Mouse (Mus musculus) embryonic facial prominence, embryonic 10.5 days (tissue): ENCODE measurements at regions not wholly inside any gene's neighbourhood (a gene's known extent, or its start where the extent isn't known, plus 50 kb on each side); places are given as distances from the start of the nearest gene placed in this dataset.

Experiments
- DNase-seq: peaks from one replicate; pipeline ENCODE4 v3.0.0-alpha.2; 2017; ENCODE audit warnings: low spot score
- H3K27ac ChIP-seq: fragments of 300-500 bp; sonication (generic); replicated peaks from 2 replicates; pipeline ENCODE4 v1.5.1; 2016; ENCODE audit warnings: mild to moderate bottlenecking
- H3K27me3 ChIP-seq: fragments of 300-500 bp; sonication (generic); replicated peaks from 2 replicates; pipeline ENCODE4 v1.6.1; 2016; ENCODE audit warnings: low read depth, mild to moderate bottlenecking; ENCODE audit not compliant: poor library complexity, severe bottlenecking
- H3K36me3 ChIP-seq: fragments of 300-500 bp; sonication (generic); replicated peaks from 2 replicates; pipeline ENCODE4 v1.6.1; 2016; ENCODE audit warnings: mild to moderate bottlenecking, moderate library complexity
- H3K4me1 ChIP-seq: fragments of 300-500 bp; sonication (generic); 2 replicates; pipeline ENCODE4 v1.6.1; 2016
- H3K4me3 ChIP-seq: fragments of 300-500 bp; sonication (generic); 2 replicates; pipeline ENCODE4 v1.5.1; 2016; ENCODE audit warnings: mild to moderate bottlenecking, moderate library complexity
- H3K9me3 ChIP-seq: fragments of 300-500 bp; sonication (generic); 2 replicates; pipeline ENCODE4 v1.6.1; 2016; ENCODE audit warnings: mild to moderate bottlenecking
- WGBS: fragments of 180-500 bp; shearing (Covaris S2); methylation state at CpG from one replicate; pipeline ENCODE4 v1.1.7; 2016; 5-methylcytosine and 5-hydroxymethylcytosine counted together

DNA sequence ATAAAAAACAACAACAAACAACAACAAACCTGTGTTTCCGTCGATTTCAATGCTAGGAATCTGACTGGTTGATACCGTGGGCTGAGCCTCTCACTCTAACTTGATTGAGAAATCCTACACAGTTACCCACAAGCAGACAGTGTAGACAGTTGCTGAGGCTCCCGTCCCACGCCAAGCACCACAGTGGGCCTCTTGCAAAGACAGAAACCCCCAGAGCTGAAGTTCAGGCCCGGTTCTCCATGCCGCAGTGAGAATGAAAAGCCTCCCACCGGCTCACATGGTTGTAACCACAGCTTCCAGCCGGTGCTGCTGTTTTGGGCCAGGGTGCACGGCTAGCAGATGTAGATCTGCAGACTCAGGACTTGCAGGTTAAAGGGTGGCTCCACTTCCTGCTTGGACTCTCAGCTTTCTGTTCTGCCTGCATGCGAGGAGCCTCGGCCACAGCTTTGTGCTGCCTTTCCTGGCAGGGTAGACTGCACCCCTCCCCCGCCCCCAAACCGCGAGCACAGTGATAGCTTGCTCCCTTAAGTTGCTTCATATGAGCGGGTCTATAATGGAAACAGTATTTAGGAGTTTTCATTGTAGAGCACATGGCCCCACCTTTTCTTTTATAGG, 133.6 kb upstream of the Zfp64 start:
- Histone ChIP-seq H3K27me3 (no peaks in the 10 kb centered on the region), H3K9me3 (peaks cover 5% of the 10 kb centered on the region; the same call in 1 of the 2 replicates), H3K36me3 (no peaks in the 10 kb centered on the region), H3K4me1 (peaks cover 8% of the 10 kb centered on the region), H3K4me3 (no peak overlapping the region), H3K27ac (0 out of 2 replicates have a peak overlapping the region, but pooled peaks have one; percentile 44)
- peak; percentile 46 for DNase-seq
- WGBS: 77% methylated on average over 16 of the region's 16 CpGs

DNA sequence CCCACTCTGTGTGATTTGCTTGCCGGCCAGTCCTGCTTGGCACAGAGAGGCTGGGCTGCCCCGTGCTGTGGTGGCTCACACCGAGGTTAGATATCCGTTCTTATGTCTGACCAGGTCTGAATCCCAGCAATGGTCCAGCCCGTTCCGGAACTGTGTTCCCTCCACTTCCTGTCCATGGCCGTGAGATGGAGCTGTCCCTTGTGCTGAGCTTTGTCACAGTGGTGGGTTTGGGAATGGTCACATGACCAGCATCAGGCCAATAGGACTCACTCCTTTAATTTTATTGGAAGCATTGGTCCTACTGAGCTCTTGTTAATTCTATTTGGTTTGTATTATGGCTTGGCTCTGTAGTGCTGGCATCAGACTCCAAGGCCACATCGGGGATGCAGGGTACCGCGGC, 132.9 kb upstream of the Zfp64 start:
- WGBS: 85% methylated on average over 10 of the region's 10 CpGs
- peaks cover 5% of the 10 kb centered on the region; the same call in 1 of the 2 replicates for H3K9me3 ChIP-seq
- no peaks in the 10 kb centered on the region for H3K36me3 ChIP-seq
- H3K27ac ChIP-seq: no peak overlapping the region
- H3K4me1 ChIP-seq: peaks cover 8% of the 10 kb centered on the region
- H3K4me3 ChIP-seq: no peak overlapping the region
- H3K27me3 ChIP-seq: no peaks in the 10 kb centered on the region
- no peak for DNase-seq

DNA sequence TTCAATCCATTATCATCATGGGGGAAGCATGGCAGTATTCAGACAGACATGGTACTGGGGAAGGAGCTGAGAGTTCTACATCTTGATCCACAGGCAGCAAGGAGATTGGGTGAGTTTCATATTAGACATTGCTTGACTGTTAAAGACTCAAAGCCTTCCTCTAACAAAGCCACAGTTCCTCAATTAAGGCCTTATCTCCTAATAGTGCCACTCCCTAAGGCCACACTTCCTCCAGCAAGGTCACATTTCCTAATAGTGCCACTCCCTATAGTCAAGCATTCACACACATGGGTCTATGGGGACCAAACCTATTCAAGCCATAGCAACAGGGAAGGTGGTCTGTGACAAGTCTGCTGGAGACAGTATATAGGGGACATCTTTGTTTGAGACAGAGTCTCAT, 115.9 kb upstream of the Zfp64 start:
- H3K36me3 ChIP-seq: no peaks in the 10 kb centered on the region

DNA sequence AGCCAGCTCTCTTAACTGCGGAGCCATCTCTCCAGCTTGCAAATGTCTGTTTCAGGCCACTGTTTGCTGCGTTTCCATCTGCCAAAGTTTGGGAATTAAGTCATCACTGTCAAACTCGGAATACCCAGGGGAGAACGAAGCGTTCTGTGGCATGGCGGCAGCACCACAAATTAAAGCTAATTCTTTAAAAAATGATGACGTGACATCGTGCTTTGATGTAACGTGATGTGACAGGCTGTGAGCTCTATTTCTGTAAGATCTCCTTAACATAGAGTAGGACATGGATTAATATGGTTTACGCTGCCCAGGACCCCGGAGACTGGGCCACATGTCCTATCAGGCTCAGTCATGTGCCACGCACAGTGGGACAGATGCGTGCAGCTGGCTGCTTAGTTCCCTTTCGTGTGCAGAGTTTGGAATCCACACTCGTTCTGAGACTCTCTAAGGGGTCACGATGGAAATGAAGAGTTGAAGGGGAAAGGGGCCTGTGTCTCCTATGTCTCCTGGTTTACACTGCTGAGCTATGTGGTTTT, 109.8 kb upstream of the Zfp64 start:
- H3K27me3 ChIP-seq: 0 out of 2 replicates have a peak, but pooled peaks cover 10% of the 10 kb centered on the region
- 88% methylated on average over 16 of the region's 16 CpGs for WGBS
- H3K27ac ChIP-seq: no peak overlapping the region
- DNase-seq: no peak
- peaks cover 8% of the 10 kb centered on the region for H3K4me1 ChIP-seq
- H3K9me3 ChIP-seq: no peaks in the 10 kb centered on the region
- no peak overlapping the region for H3K4me3 ChIP-seq
- H3K36me3 ChIP-seq: no peaks in the 10 kb centered on the region

More for the DNA sequence above, 115.9 kb upstream of the Zfp64 start:
- no peak for DNase-seq
- Histone ChIP-seq H3K27me3 (no peaks in the 10 kb centered on the region), H3K4me1 (peaks cover 5% of the 10 kb centered on the region), H3K4me3 (no peak overlapping the region), H3K9me3 (peaks cover 8% of the 10 kb centered on the region; the same call in 1 of the 2 replicates), H3K27ac (no peak overlapping the region)

DNA sequence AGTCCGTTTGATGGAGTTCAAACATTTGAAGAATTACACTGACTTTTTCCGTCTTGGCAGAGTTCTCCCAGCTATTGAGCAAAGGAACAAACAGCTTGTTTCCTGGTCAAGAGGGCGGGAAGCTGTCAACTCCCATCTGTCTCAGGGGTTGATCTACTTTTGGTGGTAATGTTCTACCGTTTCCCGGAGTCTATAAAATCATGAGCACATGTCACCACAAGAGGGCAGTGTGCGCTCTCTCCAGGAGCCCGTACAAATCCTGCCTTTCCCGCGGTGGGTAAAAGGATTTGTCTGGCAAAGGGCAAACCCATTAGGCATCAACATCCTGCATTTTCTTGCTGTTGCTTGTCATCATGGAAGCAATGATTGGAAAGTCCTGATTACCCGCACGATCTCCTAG, 106.1 kb upstream of the Zfp64 start:
- H3K9me3 ChIP-seq: 0 out of 2 replicates have a peak, but pooled peaks cover 3% of the 10 kb centered on the region
- 0 out of 2 replicates have a peak, but pooled peaks cover 11% of the 10 kb centered on the region for H3K27me3 ChIP-seq
- no peaks in the 10 kb centered on the region for H3K36me3 ChIP-seq
- peak; percentile 85 for DNase-seq
- H3K4me1 ChIP-seq: peaks cover 8% of the 10 kb centered on the region
- no peak overlapping the region for H3K4me3 ChIP-seq
- no peak overlapping the region for H3K27ac ChIP-seq
- WGBS: 10% methylated on average over 11 of the region's 11 CpGs

DNA sequence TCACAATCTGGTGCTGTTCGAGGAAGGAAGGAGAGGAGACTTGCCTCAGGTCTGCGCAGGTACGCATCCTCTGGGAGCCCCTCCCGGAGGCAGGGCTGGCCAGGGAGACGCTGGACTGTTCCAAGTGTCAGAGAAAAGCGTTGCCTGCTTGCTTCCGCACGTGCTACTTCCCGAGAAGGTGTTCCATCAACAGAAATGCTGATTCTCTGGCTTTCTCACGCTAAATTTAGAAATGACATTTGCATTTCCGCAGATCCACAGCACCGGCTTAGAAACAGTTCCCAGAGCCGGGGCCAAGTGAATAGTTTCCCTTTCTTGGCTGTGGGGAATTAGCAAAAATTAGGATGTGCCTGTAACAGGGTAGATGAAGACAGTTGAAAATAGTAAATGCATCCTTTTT, 105.1 kb upstream of the Zfp64 start:
- H3K4me3 ChIP-seq: no peak overlapping the region
- 0 out of 2 replicates have a peak, but pooled peaks cover 11% of the 10 kb centered on the region for H3K27me3 ChIP-seq
- peaks cover 8% of the 10 kb centered on the region for H3K4me1 ChIP-seq
- H3K27ac ChIP-seq: no peak overlapping the region
- no peaks in the 10 kb centered on the region for H3K36me3 ChIP-seq
- no peak for DNase-seq
- WGBS: 65% methylated on average over 13 of the region's 13 CpGs
- H3K9me3 ChIP-seq: 0 out of 2 replicates have a peak, but pooled peaks cover 3% of the 10 kb centered on the region

DNA sequence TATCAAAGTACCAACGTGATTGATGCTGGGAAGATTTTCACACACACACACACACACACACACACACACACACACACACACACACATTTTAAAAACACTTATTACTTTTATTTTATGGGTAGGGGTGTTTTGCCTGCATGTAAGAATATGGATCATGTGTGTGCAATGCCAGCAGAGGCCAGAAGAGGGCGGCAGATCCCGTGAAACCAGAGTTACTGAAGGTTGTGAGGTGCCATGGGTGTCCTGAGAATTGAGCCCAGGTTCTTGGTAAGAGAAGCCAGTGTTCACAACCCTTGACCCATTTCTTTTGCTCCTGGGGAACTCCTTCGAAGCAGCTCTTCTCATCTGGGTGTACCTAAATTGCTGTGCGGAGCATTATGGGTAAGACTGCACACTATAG, 102.4 kb upstream of the Zfp64 start:
- Histone ChIP-seq H3K36me3 (no peaks in the 10 kb centered on the region), H3K4me3 (no peak overlapping the region), H3K27me3 (0 out of 2 replicates have a peak, but pooled peaks cover 9% of the 10 kb centered on the region), H3K27ac (no peak overlapping the region), H3K9me3 (0 out of 2 replicates have a peak, but pooled peaks cover 3% of the 10 kb centered on the region), H3K4me1 (peaks cover 8% of the 10 kb centered on the region)
- no peak for DNase-seq
- 73% methylated on average over 5 of the region's 5 CpGs for WGBS

DNA sequence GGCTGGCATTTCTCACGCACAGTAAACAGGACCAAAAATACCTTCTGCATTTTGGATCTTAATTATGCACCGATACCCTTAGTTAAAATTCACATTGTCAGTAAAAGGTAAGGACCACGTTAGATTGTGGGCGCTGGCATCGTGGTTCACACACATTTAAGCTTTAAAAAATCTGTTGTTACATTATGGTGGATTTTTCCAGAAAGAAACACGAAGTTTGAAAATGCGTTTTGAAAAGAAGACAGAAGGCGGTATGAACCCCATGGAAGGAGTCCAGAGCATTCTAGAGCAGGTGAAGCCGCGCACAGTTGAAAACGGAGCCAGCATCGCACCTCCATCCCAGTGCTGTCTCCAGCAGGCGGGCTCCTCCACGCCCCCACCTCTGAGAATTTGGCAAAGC, 94.6 kb upstream of the Zfp64 start:
- DNase-seq: no peak
- Histone ChIP-seq H3K9me3 (no peaks in the 10 kb centered on the region), H3K36me3 (no peaks in the 10 kb centered on the region), H3K4me1 (no peaks in the 10 kb centered on the region), H3K27ac (no peak overlapping the region), H3K4me3 (no peak overlapping the region), H3K27me3 (no peaks in the 10 kb centered on the region)
- 93% methylated on average over 14 of the region's 14 CpGs for WGBS

DNA sequence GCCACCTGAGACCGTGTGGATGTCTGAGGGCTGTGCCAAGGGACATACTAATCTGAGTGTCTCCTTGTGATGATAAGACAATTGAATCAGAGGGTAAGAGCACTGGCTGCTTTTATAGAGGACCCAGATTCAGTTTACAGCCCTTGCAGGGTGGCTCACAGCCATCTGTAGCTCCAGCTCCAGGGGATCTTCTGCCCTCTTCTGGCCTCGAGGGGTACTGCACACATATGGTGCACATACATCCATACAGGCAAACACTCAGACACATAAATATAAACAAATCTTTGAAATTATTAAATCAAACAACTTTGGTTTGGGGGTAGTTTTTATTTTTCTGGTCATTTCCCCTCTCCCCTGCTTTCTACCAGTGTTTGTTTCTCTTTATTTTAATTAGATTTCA, 86.4 kb upstream of the Zfp64 start:
- no peaks in the 10 kb centered on the region for H3K4me1 ChIP-seq
- H3K9me3 ChIP-seq: peaks cover 11% of the 10 kb centered on the region
- H3K27ac ChIP-seq: no peak overlapping the region
- WGBS: 88% methylated on average over 2 of the region's 2 CpGs
- H3K4me3 ChIP-seq: no peak overlapping the region
- H3K27me3 ChIP-seq: no peaks in the 10 kb centered on the region
- no peak for DNase-seq
- no peaks in the 10 kb centered on the region for H3K36me3 ChIP-seq

DNA sequence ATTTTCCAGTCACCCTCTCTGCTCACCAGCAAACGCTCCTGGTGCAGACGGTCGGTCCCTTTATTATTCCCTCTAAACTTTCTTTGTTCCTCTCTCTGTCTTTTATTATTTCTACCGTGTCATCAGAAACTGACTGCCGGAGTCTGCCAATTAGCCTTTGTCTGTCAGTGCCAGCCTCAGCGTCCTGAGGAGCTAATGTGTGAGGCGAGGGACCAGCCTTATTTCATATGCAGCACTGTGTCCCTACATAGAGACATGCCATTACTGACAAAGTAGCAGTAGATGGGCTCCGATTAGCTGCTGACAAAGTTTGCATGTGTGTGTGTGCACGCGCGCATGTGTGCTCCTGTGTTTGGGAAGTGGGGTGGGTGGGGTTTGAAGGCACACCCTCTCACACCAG, 82.6 kb upstream of the Zfp64 start:
- no peaks in the 10 kb centered on the region for H3K36me3 ChIP-seq
- DNase-seq: no peak
- no peaks in the 10 kb centered on the region for H3K27me3 ChIP-seq
- no peak overlapping the region for H3K4me3 ChIP-seq
- peaks cover 9% of the 10 kb centered on the region for H3K4me1 ChIP-seq
- 73% methylated on average over 11 of the region's 11 CpGs for WGBS
- H3K9me3 ChIP-seq: peaks cover 11% of the 10 kb centered on the region
- no peak overlapping the region for H3K27ac ChIP-seq

DNA sequence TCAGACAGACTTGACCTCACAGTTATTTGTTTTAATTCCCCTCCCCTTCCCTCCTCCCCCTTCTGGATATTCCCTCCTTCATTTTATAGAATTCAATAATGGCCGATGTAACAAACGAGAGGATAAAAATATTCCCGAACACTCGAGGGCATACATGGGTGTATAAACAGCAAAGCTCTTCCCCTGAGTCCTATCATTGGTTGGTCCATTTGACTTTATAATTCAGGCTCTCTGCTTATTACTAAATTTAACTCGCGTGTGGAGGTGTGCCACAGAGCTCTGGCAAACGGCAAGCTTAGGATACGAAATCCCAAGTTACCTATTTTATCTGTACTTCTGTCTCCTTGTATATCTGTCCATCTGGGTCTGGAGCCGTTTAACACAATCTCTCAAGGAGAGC, 82.1 kb upstream of the Zfp64 start:
- Histone ChIP-seq H3K27ac (no peak overlapping the region), H3K9me3 (peaks cover 11% of the 10 kb centered on the region), H3K4me1 (peaks cover 14% of the 10 kb centered on the region), H3K4me3 (no peak overlapping the region), H3K36me3 (no peaks in the 10 kb centered on the region), H3K27me3 (no peaks in the 10 kb centered on the region)
- WGBS: 91% methylated on average over 9 of the region's 9 CpGs
- no peak for DNase-seq

DNA sequence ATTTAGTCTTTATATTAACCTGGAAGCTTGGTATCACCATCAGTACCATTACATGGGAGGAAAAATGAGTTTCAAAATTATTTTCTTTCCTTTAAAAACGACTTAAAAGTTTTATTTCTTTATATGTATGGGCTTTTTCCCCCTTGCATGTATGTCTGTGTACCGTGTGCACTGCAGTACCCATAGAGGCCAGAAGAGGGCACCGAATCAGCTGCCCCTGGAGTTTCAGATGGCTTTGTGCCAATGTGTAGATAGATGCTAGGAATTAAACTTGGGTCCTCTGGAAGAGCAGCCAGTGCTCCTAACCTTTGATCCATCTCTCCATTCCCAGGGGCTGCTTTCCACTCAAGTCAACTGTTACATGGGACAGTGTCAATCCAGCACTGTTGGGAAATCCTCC, 79.9 kb upstream of the Zfp64 start:
- Histone ChIP-seq H3K27me3 (no peaks in the 10 kb centered on the region), H3K4me1 (peaks cover 20% of the 10 kb centered on the region), H3K4me3 (no peak overlapping the region), H3K9me3 (no peaks in the 10 kb centered on the region), H3K36me3 (no peaks in the 10 kb centered on the region), H3K27ac (no peak overlapping the region)
- 32% methylated on average over 3 of the region's 3 CpGs for WGBS
- DNase-seq: peak; percentile 54

DNA sequence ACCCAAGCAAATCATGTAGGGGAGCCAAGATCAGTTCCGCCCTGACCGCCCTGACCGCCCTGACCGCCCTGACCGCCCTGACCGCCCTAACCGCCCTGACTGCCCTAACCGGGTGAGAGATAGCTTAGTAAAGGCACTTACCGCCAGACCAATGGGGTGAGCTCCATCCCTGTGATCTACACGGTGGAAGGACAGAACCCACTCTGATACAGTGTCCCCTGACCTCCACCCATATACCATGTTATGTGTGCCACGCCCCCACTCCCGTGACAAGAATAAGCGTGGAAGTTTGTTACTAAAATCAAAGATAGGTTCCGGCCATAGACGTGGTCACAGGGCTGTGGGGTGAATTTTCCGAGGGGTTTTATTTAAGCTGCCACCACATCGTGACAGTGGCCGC, 78.6 kb upstream of the Zfp64 start:
- WGBS: 48% methylated on average over 18 of the region's 18 CpGs
- Histone ChIP-seq H3K4me1 (peaks cover 20% of the 10 kb centered on the region), H3K9me3 (no peaks in the 10 kb centered on the region), H3K27ac (no peak overlapping the region; the same call in 1 of the 2 replicates), H3K36me3 (no peaks in the 10 kb centered on the region), H3K4me3 (0 out of 2 replicates have a peak overlapping the region, but pooled peaks have one; percentile 8), H3K27me3 (no peaks in the 10 kb centered on the region)
- DNase-seq: peak; percentile 21
